Mouse (Mus musculus): ENCODE results near the gene Dyx1c1. TPM values are rescaled to one million over a fixed set of nuclear protein-coding genes. Genes with fewer than 3 reads are reported as not detected.

Gene Dyx1c1
- polyA plus RNA-seq, 1 experiment = 0.06 TPM

DNA sequence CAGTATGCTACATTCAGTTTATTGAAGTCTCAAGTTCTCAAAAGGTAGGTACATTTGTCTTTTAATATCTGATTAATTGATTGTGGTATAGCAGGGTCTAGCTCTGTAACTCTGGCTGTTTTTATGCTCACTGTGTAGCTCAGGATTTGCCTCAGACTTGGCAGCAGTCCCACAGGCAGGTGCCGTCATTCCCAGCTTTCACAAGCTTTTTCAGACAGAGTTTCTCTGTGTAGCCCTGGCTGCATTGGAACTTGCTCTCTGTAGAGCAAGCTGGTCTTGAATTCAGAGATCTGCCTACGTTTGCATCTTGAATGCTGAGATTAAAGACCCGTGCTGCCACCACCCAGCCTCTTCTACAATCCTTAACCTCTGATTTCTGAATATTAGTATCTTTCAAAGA, 43.6 kb downstream of the Dyx1c1 start:
- Histone ChIP-seq H3K4me3 (ENCODE audit: low read depth, low read length) (no peak overlapping the region), H3K27me3 (ENCODE audit: control insufficient read depth, insufficient read depth, low read length) (no peaks in the 10 kb centered on the region), H3K4me1 (ENCODE audit: control insufficient read depth, insufficient read depth, insufficient read length, low read length) (no peaks in the 10 kb centered on the region), H3K27ac (ENCODE audit: insufficient read depth, low read depth, low read length) (no peak overlapping the region), H3K36me3 (ENCODE audit: control insufficient read depth, insufficient read depth, low read length) (peaks cover 35% of the 10 kb centered on the region)
- TF ChIP-seq POLR2A (IDR thresholded peaks at IDR 0.05; ENCODE audit: low read depth, low read length) = no peak
- TF ChIP-seq CTCF (IDR thresholded peaks at IDR 0.05; ENCODE audit: extremely low read depth, insufficient read length, insufficient replicate concordance, low read depth, low read length) = no peak
- WGBS = 40% methylated on average over 3 of the region's 3 CpGs

DNA sequence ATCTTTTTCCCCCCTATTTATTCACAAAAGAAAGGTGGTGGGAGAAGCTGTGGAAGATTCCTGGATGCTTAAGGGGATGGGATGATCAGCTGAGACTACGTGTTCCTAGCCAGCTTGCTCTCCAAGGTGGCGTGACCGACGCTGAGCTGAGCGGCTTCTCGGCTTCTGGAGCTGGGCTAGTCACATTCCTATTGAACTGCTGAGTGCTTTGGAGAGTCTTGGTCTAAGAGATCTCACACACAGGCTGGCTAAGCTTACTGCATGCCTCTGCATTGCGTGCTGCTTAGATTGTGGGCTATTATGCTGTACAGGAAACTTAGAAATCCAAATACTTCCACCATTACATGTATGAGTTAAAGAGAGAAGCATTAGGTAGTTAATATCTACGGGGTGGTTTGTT, 45.5 kb downstream of the Dyx1c1 start:
- H3K4me1 ChIP-seq (ENCODE audit: control insufficient read depth, insufficient read depth, insufficient read length, low read length) = no peaks in the 10 kb centered on the region
- H3K27ac ChIP-seq (ENCODE audit: insufficient read depth, low read depth, low read length) = no peak overlapping the region
- TF ChIP-seq POLR2A (IDR thresholded peaks at IDR 0.05; ENCODE audit: low read depth, low read length) (no peak), CTCF (IDR thresholded peaks at IDR 0.05; ENCODE audit: extremely low read depth, insufficient read length, insufficient replicate concordance, low read depth, low read length) (no peak)
- H3K4me3 ChIP-seq (ENCODE audit: low read depth, low read length) = no peak overlapping the region
- WGBS = 89% methylated on average over 8 of the region's 8 CpGs
- H3K27me3 ChIP-seq (ENCODE audit: control insufficient read depth, insufficient read depth, low read length) = no peaks in the 10 kb centered on the region
- H3K36me3 ChIP-seq (ENCODE audit: control insufficient read depth, insufficient read depth, low read length) = peaks cover 37% of the 10 kb centered on the region

DNA sequence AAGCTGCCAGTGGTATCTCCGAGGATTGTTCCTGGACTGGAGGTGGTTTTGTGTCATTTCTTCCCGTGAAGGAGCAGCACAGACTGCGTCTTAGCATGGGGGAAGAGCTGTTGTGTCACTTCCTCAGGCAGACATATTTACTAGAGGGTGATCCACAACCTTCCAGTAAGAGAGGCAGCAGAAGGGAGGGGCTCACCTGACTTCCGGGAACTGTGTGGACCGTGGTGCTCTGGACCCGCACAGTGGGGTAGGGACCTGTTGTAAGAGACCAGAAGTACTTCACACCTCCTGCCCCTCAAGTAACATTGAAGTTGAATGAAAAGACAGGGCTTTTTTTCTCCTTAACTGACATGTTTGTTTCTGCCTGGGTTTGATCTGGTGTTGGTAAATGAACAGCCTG, 46.5 kb downstream of the Dyx1c1 start:
- Histone ChIP-seq H3K4me1 (ENCODE audit: control insufficient read depth, insufficient read depth, insufficient read length, low read length) (no peaks in the 10 kb centered on the region), H3K27me3 (ENCODE audit: control insufficient read depth, insufficient read depth, low read length) (no peaks in the 10 kb centered on the region), H3K36me3 (ENCODE audit: control insufficient read depth, insufficient read depth, low read length) (peaks cover 39% of the 10 kb centered on the region), H3K4me3 (ENCODE audit: low read depth, low read length) (no peak overlapping the region), H3K27ac (ENCODE audit: insufficient read depth, low read depth, low read length) (no peak overlapping the region)
- 88% methylated on average over 6 of the region's 6 CpGs for WGBS
- no peak for TF ChIP-seq CTCF (IDR thresholded peaks at IDR 0.05; ENCODE audit: extremely low read depth, insufficient read length, insufficient replicate concordance, low read depth, low read length)
- TF ChIP-seq POLR2A (IDR thresholded peaks at IDR 0.05; ENCODE audit: low read depth, low read length) = no peak

DNA sequence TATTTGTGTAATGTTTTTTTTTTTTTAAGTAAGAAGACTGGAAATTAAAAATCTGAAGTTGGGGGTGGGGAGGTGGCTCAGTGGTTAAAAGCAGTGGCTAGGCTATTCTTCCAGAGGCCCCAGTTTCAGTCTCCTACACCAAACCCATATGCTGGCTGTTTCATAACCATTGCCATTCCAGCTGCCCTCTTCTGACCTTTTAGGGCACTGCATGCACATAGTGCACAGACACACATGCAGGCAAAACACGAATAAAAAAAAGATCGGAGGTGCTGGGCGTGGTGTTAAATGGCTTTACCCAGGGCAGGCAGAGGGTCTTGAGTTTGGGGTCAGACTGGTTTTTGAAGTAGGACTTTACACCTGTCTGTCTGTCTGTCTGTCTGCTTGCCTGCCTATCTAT, 47.6 kb downstream of the Dyx1c1 start:
- Histone ChIP-seq H3K4me3 (ENCODE audit: low read depth, low read length) (no peak overlapping the region), H3K27me3 (ENCODE audit: control insufficient read depth, insufficient read depth, low read length) (no peaks in the 10 kb centered on the region), H3K36me3 (ENCODE audit: control insufficient read depth, insufficient read depth, low read length) (peaks cover 35% of the 10 kb centered on the region), H3K4me1 (ENCODE audit: control insufficient read depth, insufficient read depth, insufficient read length, low read length) (no peaks in the 10 kb centered on the region), H3K27ac (ENCODE audit: insufficient read depth, low read depth, low read length) (no peak overlapping the region)
- WGBS = 94% methylated on average over 3 of the region's 3 CpGs
- TF ChIP-seq CTCF (IDR thresholded peaks at IDR 0.05; ENCODE audit: extremely low read depth, insufficient read length, insufficient replicate concordance, low read depth, low read length) (no peak), POLR2A (IDR thresholded peaks at IDR 0.05; ENCODE audit: low read depth, low read length) (no peak)

DNA sequence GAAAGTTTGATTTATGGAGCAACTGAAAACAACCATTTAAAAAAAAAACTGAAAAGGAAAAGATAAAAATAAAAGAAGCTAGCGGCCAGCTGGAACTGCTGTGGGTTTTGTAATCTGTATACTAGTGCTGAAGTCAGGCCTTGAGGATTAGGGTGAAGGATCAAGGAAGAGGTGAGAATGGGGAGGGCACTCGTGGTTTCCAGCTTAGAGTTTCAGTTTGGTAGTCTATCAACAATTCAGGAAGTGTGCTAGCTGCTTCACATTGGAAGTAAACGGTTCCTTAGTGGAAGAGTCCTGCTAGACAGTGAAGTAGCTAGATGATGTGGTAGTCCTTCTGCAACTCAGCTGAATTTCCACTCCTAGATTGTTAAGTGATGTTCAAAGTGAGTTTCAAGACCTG, 49.8 kb downstream of the Dyx1c1 start:
- TF ChIP-seq POLR2A (IDR thresholded peaks at IDR 0.05; ENCODE audit: low read depth, low read length) = no peak
- no peak for TF ChIP-seq CTCF (IDR thresholded peaks at IDR 0.05; ENCODE audit: extremely low read depth, insufficient read length, insufficient replicate concordance, low read depth, low read length)
- H3K4me1 ChIP-seq (ENCODE audit: control insufficient read depth, insufficient read depth, insufficient read length, low read length) = no peaks in the 10 kb centered on the region
- no peak overlapping the region for H3K27ac ChIP-seq (ENCODE audit: insufficient read depth, low read depth, low read length)
- 59% methylated on average over 3 of the region's 3 CpGs for WGBS
- peaks cover 41% of the 10 kb centered on the region for H3K36me3 ChIP-seq (ENCODE audit: control insufficient read depth, insufficient read depth, low read length)
- no peaks in the 10 kb centered on the region for H3K27me3 ChIP-seq (ENCODE audit: control insufficient read depth, insufficient read depth, low read length)
- no peak overlapping the region for H3K4me3 ChIP-seq (ENCODE audit: low read depth, low read length)

DNA sequence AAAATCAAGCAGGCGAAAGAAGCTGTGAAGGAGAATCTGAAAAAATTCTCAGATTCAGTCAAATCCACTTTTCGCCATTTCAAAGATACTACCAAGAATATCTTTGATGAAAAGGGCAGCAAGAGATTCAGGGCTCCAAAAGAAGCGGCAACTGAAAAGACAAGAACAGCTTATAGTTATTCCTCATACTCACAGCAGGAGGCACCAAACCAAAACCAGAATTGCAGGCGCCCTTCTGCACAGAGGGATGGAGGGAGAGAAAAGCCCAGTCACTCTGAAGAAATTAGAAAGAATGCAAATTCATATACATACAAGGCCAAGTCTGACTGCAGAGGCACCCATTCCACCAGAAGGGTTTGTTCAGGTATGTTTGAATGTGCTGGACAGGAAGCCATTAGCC, 54.0 kb downstream of the Dyx1c1 start:
- H3K27me3 ChIP-seq (ENCODE audit: control insufficient read depth, insufficient read depth, low read length) = no peaks in the 10 kb centered on the region
- no peak overlapping the region for H3K4me3 ChIP-seq (ENCODE audit: low read depth, low read length)
- no peaks in the 10 kb centered on the region for H3K4me1 ChIP-seq (ENCODE audit: control insufficient read depth, insufficient read depth, insufficient read length, low read length)
- peaks cover 43% of the 10 kb centered on the region for H3K36me3 ChIP-seq (ENCODE audit: control insufficient read depth, insufficient read depth, low read length)
- WGBS = 95% methylated on average over 4 of the region's 4 CpGs
- H3K27ac ChIP-seq (ENCODE audit: insufficient read depth, low read depth, low read length) = no peak overlapping the region
- no peak for TF ChIP-seq POLR2A (IDR thresholded peaks at IDR 0.05; ENCODE audit: low read depth, low read length)
- no peak for TF ChIP-seq CTCF (IDR thresholded peaks at IDR 0.05; ENCODE audit: extremely low read depth, insufficient read length, insufficient replicate concordance, low read depth, low read length)

DNA sequence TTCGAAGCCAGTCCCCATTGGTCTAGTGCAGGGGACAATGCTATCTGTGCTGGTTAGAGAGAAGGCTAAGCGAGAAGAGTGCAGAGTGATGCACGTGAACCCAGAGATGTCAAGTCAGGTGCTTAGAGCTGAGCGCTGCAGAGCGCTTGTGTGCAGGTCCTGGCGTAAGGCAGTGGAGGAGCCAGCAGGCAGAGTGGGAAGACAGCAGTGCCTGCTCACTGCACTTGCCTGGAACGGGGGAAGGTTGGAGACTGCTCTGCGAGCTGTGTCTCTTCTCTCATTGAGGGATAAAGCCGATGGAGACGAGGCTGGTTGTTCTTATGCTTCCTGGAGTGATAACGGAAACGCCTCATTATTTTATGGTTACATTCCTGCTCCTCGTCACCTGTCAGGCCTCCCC, 56.1 kb downstream of the Dyx1c1 start:
- H3K27me3 ChIP-seq (ENCODE audit: control insufficient read depth, insufficient read depth, low read length) = no peaks in the 10 kb centered on the region
- TF ChIP-seq POLR2A (IDR thresholded peaks at IDR 0.05; ENCODE audit: low read depth, low read length) (no peak), CTCF (IDR thresholded peaks at IDR 0.05; ENCODE audit: extremely low read depth, insufficient read length, insufficient replicate concordance, low read depth, low read length) (no peak)
- H3K4me3 ChIP-seq (ENCODE audit: low read depth, low read length) = no peak overlapping the region
- peaks cover 47% of the 10 kb centered on the region for H3K36me3 ChIP-seq (ENCODE audit: control insufficient read depth, insufficient read depth, low read length)
- 75% methylated on average over 13 of the region's 13 CpGs for WGBS
- H3K27ac ChIP-seq (ENCODE audit: insufficient read depth, low read depth, low read length) = no peak overlapping the region
- no peaks in the 10 kb centered on the region for H3K4me1 ChIP-seq (ENCODE audit: control insufficient read depth, insufficient read depth, insufficient read length, low read length)

GRCm38 (mm10) chr9:73019841-73020240, 61.3 kb downstream of the Dyx1c1 start:
- WGBS = 86% methylated on average over 10 of the region's 10 CpGs

More at GRCm38 (mm10) chr9:73019841-73020240, 61.3 kb downstream of the Dyx1c1 start:
- no peaks in the 10 kb centered on the region for H3K27me3 ChIP-seq (ENCODE audit: control insufficient read depth, insufficient read depth, low read length)
- TF ChIP-seq CTCF (IDR thresholded peaks at IDR 0.05; ENCODE audit: extremely low read depth, insufficient read length, insufficient replicate concordance, low read depth, low read length) = no peak
- TF ChIP-seq POLR2A (IDR thresholded peaks at IDR 0.05; ENCODE audit: low read depth, low read length) = no peak
- peaks cover 47% of the 10 kb centered on the region for H3K36me3 ChIP-seq (ENCODE audit: control insufficient read depth, insufficient read depth, low read length)
- H3K4me3 ChIP-seq (ENCODE audit: low read depth, low read length) = no peak overlapping the region
- H3K27ac ChIP-seq (ENCODE audit: insufficient read depth, low read depth, low read length) = no peak overlapping the region
- H3K4me1 ChIP-seq (ENCODE audit: control insufficient read depth, insufficient read depth, insufficient read length, low read length) = no peaks in the 10 kb centered on the region
